Comparison of ENCODE assay signal across 7 mouse cellular contexts in genomic region chr7:142968809-142969511, GRCm38 (mm10). TPM values are rescaled to one million over a fixed set of nuclear protein-coding genes. Genes with fewer than 3 reads are reported as not detected.
A peak's percentile ranks its signal among the peaks of the same experiment; 100 is the strongest.
DNase-seq lines count a peak whose midpoint lies in the region; ATAC-seq and TF ChIP-seq lines count a peak whose summit lies in the region.

TSS of gene Ascl2 (minus strand) at chr7:142969264.

- no peak for TF ChIP-seq POLR2A in CH12.LX (IDR thresholded peaks at IDR 0.05; ENCODE audit: low read depth, low read length)
- TF ChIP-seq POLR2A in olfactory bulb, adult 2 months (IDR thresholded peaks at IDR 0.05; ENCODE audit: insufficient read depth, low read depth, low read length): no peak

- TF ChIP-seq RAD21 in CH12.LX (IDR thresholded peaks at IDR 0.05; ENCODE audit: low read depth, low read length): no peak

- no peaks in the 10 kb centered on the region for H3K79me2 ChIP-seq in CH12.LX (replicated peaks; ENCODE audit: control insufficient read depth, extremely low read depth, insufficient read depth, poor library complexity, severe bottlenecking)

- H3K4me3 ChIP-seq in CH12.LX (replicated peaks in 1 of 3; ENCODE audit: low read depth in 2 of 3, low read length in 2 of 3, poor library complexity in 1 of 3): peak within 1 kb of the TSS in 1 of 3 experiments; percentile 48
- peak within 1 kb of the TSS; percentile 61 to 65 for H3K4me3 ChIP-seq in ES-E14 (ENCODE audit: insufficient read depth in 1 of 2, low read depth in 1 of 2, low read length in 2 of 2, poor library complexity in 1 of 2, severe bottlenecking in 1 of 2)
- peak within 1 kb of the TSS; percentile 47 for H3K4me3 ChIP-seq in embryonic facial prominence, embryonic 14.5 days (ENCODE audit: low read depth, low read length)
- peak within 1 kb of the TSS; percentile 42 for H3K4me3 ChIP-seq in hindbrain, embryonic 15.5 days
- H3K4me3 ChIP-seq in liver, postnatal 0 days (ENCODE audit: low read depth, low read length): peak within 1 kb of the TSS; percentile 31
- peak within 1 kb of the TSS; percentile 45 for H3K4me3 ChIP-seq in olfactory bulb, adult 2 months (ENCODE audit: insufficient read depth, low read depth, low read length)

- dilution Hi-C loops in CH12.LX (cut with MboI; ENCODE audit: extremely low pct_ligation_motif_present, extremely low pct_unique_long_range_greater_than_20kb, low sequenced_read_pairs): no loop called here

- H3K4me2 ChIP-seq in CH12.LX (ENCODE audit: insufficient read depth, low read depth, poor library complexity, severe bottlenecking): peak within 1 kb of the TSS; percentile 68
- H3K4me2 ChIP-seq in embryonic facial prominence, embryonic 14.5 days (ENCODE audit: low read depth, low read length): peak within 1 kb of the TSS; percentile 96
- H3K4me2 ChIP-seq in hindbrain, embryonic 15.5 days: peak within 1 kb of the TSS; percentile 91
- H3K4me2 ChIP-seq in liver, postnatal 0 days (ENCODE audit: low read depth, low read length): peak within 1 kb of the TSS; percentile 81

- H3K9me3 ChIP-seq in CH12.LX (replicated peaks; ENCODE audit: low read length): peaks cover 16% of the 10 kb centered on the region
- no peaks in the 10 kb centered on the region for H3K9me3 ChIP-seq in ES-E14 (ENCODE audit: control insufficient read depth, insufficient read depth, low read depth, low read length)
- H3K9me3 ChIP-seq in embryonic facial prominence, embryonic 14.5 days (ENCODE audit: control insufficient read depth, low read length): no peaks in the 10 kb centered on the region
- no peaks in the 10 kb centered on the region for H3K9me3 ChIP-seq in hindbrain, embryonic 15.5 days
- no peaks in the 10 kb centered on the region for H3K9me3 ChIP-seq in liver, postnatal 0 days (ENCODE audit: low read length)

- DNase-seq in CH12.LX (ENCODE audit: extremely low read depth): no peak
- DNase-seq in ES-E14 (ENCODE audit: low read depth, low spot score): peak; percentile 58
- DNase-seq in embryonic facial prominence, embryonic 14.5 days (ENCODE audit: low spot score): peak; percentile 43
- DNase-seq in liver, postnatal 0 days: peak; percentile 20

- H3K36me3 ChIP-seq in CH12.LX (replicated peaks in 1 of 2; ENCODE audit: control insufficient read depth in 1 of 2, insufficient read depth in 1 of 2, low read length in 1 of 2) (no peaks in the 10 kb centered on the region), ES-E14 (ENCODE audit: control insufficient read depth, insufficient read depth, low read length, poor library complexity, severe bottlenecking) (no peaks in the 10 kb centered on the region)
- no peaks in the 10 kb centered on the region for H3K36me3 ChIP-seq in embryonic facial prominence, embryonic 14.5 days (ENCODE audit: control insufficient read depth, insufficient read depth, low read length)
- H3K36me3 ChIP-seq in hindbrain, embryonic 15.5 days: no peaks in the 10 kb centered on the region
- no peaks in the 10 kb centered on the region for H3K36me3 ChIP-seq in liver, postnatal 0 days (replicated peaks; ENCODE audit: insufficient read depth, low read length)

- no peak for ATAC-seq in embryonic facial prominence, embryonic 14.5 days (ENCODE audit: low read depth)
- ATAC-seq in hindbrain, embryonic 15.5 days (ENCODE audit: low FRiP score, low read depth): peak; percentile 71; the same call in 1 of the 2 replicates
- no peak for ATAC-seq in liver, postnatal 0 days
- ATAC-seq in activated CD4-positive, CD25-positive, alpha-beta regulatory T cell, adult 4 months: no peak

- 3% methylated on average over 44 of the region's 51 CpGs for WGBS in embryonic facial prominence, embryonic 14.5 days
- WGBS in hindbrain, embryonic 15.5 days: under 1% methylated on average over 45 of the region's 51 CpGs
- WGBS in liver, postnatal 0 days (ENCODE audit: insufficient replicate concordance): under 1% methylated on average over 49 of the region's 51 CpGs
- WGBS in olfactory bulb, adult 2 months: 2% methylated on average over 51 of the region's 51 CpGs

- peaks cover 81% of the 10 kb centered on the region for H3K27me3 ChIP-seq in CH12.LX (replicated peaks)
- H3K27me3 ChIP-seq in embryonic facial prominence, embryonic 14.5 days (replicated peaks; ENCODE audit: control insufficient read depth, insufficient read depth, low read length): peaks cover 84% of the 10 kb centered on the region
- peaks cover 73% of the 10 kb centered on the region for H3K27me3 ChIP-seq in hindbrain, embryonic 15.5 days
- peaks cover 60% of the 10 kb centered on the region for H3K27me3 ChIP-seq in liver, postnatal 0 days (ENCODE audit: insufficient read depth, low read length)

- TF ChIP-seq CTCF in CH12.LX (conservative IDR thresholded peaks at IDR 0.05 in 1 of 2, IDR thresholded peaks at IDR 0.05 in 1 of 2; ENCODE audit: low read depth in 2 of 2, low read length in 2 of 2): no peak
- no peak for TF ChIP-seq CTCF in liver, postnatal 0 days (IDR thresholded peaks at IDR 0.05; ENCODE audit: low read depth)
- TF ChIP-seq CTCF in olfactory bulb, adult 2 months (IDR thresholded peaks at IDR 0.05; ENCODE audit: insufficient read depth, low read depth, low read length): no peak

- TF ChIP-seq EP300 in CH12.LX (IDR thresholded peaks at IDR 0.05; ENCODE audit: low read length): no peak
- no peak for TF ChIP-seq EP300 in liver, postnatal 0 days (IDR thresholded peaks at IDR 0.05; ENCODE audit: low read depth)

- H3K4me1 ChIP-seq in CH12.LX (ENCODE audit: control insufficient read depth in 1 of 2, insufficient read depth in 2 of 2) (peaks cover 11 to 12% of the 10 kb centered on the region in 2 experiments; a peak in 3 of 4 replicates), ES-E14 (ENCODE audit: control insufficient read depth in 2 of 2, insufficient read depth in 2 of 2, low read length in 2 of 2, poor library complexity in 1 of 2) (peaks cover 0 to 3% of the 10 kb centered on the region in 2 experiments; a peak in 1 of 4 replicates)
- H3K4me1 ChIP-seq in embryonic facial prominence, embryonic 14.5 days (ENCODE audit: control insufficient read depth, insufficient read depth, low read length): peaks cover 11% of the 10 kb centered on the region
- H3K4me1 ChIP-seq in hindbrain, embryonic 15.5 days (replicated peaks): peaks cover 27% of the 10 kb centered on the region
- peaks cover 16% of the 10 kb centered on the region for H3K4me1 ChIP-seq in liver, postnatal 0 days (ENCODE audit: insufficient read depth)
- H3K4me1 ChIP-seq in olfactory bulb, adult 2 months (ENCODE audit: control insufficient read depth, insufficient read depth, low read length): peaks cover 24% of the 10 kb centered on the region

- H3K9ac ChIP-seq in CH12.LX (ENCODE audit: insufficient read depth, low read depth) (no peak within 1 kb of the TSS), ES-E14 (ENCODE audit: insufficient read depth, low read depth, low read length, poor library complexity, severe bottlenecking) (peak within 1 kb of the TSS; percentile 28)
- peak within 1 kb of the TSS; percentile 56 for H3K9ac ChIP-seq in embryonic facial prominence, embryonic 14.5 days (ENCODE audit: low read depth, low read length)
- peak within 1 kb of the TSS; percentile 28 for H3K9ac ChIP-seq in hindbrain, embryonic 15.5 days
- no peak within 1 kb of the TSS for H3K9ac ChIP-seq in liver, postnatal 0 days (replicated peaks)

- in situ Hi-C loops in CH12.LX (cut with MboI; ENCODE audit: low pct_ligation_motif_present, low pct_unique_long_range_greater_than_20kb, low sequenced_read_pairs) (no loop called here), ES-E14 (cut with MboI; ENCODE audit: low sequenced_read_pairs in 2 of 2, unreplicated experiment in 2 of 2) (no loop called here)

- H3K27ac ChIP-seq in CH12.LX (ENCODE audit: insufficient read depth, low read depth) (no peak within 1 kb of the TSS), ES-E14 (ENCODE audit: insufficient read depth, low read depth, low read length, poor library complexity, severe bottlenecking) (no peak within 1 kb of the TSS)
- no peak within 1 kb of the TSS for H3K27ac ChIP-seq in embryonic facial prominence, embryonic 14.5 days (replicated peaks; ENCODE audit: low read depth, low read length)
- H3K27ac ChIP-seq in hindbrain, embryonic 15.5 days (replicated peaks): no peak within 1 kb of the TSS
- H3K27ac ChIP-seq in liver, postnatal 0 days (ENCODE audit: low read depth): no peak within 1 kb of the TSS
- no peak within 1 kb of the TSS for H3K27ac ChIP-seq in olfactory bulb, adult 2 months (ENCODE audit: insufficient read depth, low read depth, low read length)

TF ChIP-seq in CH12.LX, 34 proteins besides CTCF, POLR2A, EP300 and RAD21 (continues in another document):
- TF ChIP-seq JUN (IDR thresholded peaks at IDR 0.05; ENCODE audit: insufficient read depth, low read depth, low read length): no peak
- TF ChIP-seq MAFK (IDR thresholded peaks at IDR 0.05; ENCODE audit: insufficient replicate concordance, low read length): no peak
- TF ChIP-seq ZC3H11A (IDR thresholded peaks at IDR 0.05; ENCODE audit: low read depth, low read length): no peak
- no peak for TF ChIP-seq TBP (conservative IDR thresholded peaks at IDR 0.05; ENCODE audit: low read depth, low read length)
- TF ChIP-seq TCF12 (IDR thresholded peaks at IDR 0.05; ENCODE audit: low read depth, low read length): no peak
- TF ChIP-seq POLR2AphosphoS2 (IDR thresholded peaks at IDR 0.05; ENCODE audit: low read depth, low read length): no peak
- no peak for TF ChIP-seq MAZ (IDR thresholded peaks at IDR 0.05; ENCODE audit: low read depth, low read length)

TF ChIP-seq in ES-E14, 5 proteins besides CTCF, POLR2A, EP300 and RAD21:
- TF ChIP-seq MAFK (IDR thresholded peaks at IDR 0.05; ENCODE audit: insufficient read depth, low read depth, low read length): peak; percentile 21; the same call in 1 of the 2 replicates
- no peak for TF ChIP-seq ZC3H11A (IDR thresholded peaks at IDR 0.05; ENCODE audit: borderline replicate concordance, low read depth, low read length)
TF ChIP-seq in ES-E14: peak in this region for 1.

RNA-seq across cellular contexts. Expression of gene Ascl2, which starts in this region (rescaled TPM):
- total RNA-seq in CH12.LX (2012; rRNA removed) (not detected in 2 replicates), CH12.LX (2014; rRNA removed) (not detected in 2 replicates), ES-E14 (2012; rRNA removed) (5.4 and 7.5 TPM in 2 replicates)
- not detected in 2 replicates for polyA plus RNA-seq in CH12.LX (2012; ENCODE audit: insufficient read length, low read depth)
- polyA plus RNA-seq in embryonic facial prominence, embryonic 14.5 days (2014; fragmentation: Nextera tagmentation; extraction: Ambion mirVana): 0.89 and 1.00 TPM in 2 replicates
- 0.70 and 1.1 TPM in 2 replicates for polyA plus RNA-seq in hindbrain, embryonic 15.5 days (2015; fragmentation: Nextera tagmentation; extraction: Ambion mirVana)
- polyA plus RNA-seq in liver, postnatal 0 days (2015; fragmentation: Nextera tagmentation; extraction: Ambion mirVana): 0.21 and 0.23 TPM in 2 replicates
- not detected in 2 replicates for polyA plus RNA-seq in olfactory bulb, adult 2 months (2012; ENCODE audit: insufficient read depth, insufficient read length, low replicate concordance, missing spikeins)
- under 1 TPM in 1 of 2 experiments, not detected in 1; 0.29 TPM for polyA plus RNA-seq in activated CD4-positive, CD25-positive, alpha-beta regulatory T cell, adult 4 months (2017; shearing (Covaris generic))

Comparison
In these comparisons a context has a peak if more than half of its experiments do, and no peak if none do; other contexts are left out.
1. Peak in DNase-seq, H3K4me3 ChIP-seq, H3K9ac ChIP-seq and H3K4me2 ChIP-seq in embryonic facial prominence, embryonic 14.5 days; RNA of the gene not detected or under 1 TPM.
2. Peak in DNase-seq, H3K4me3 ChIP-seq and H3K4me2 ChIP-seq in liver, postnatal 0 days; RNA of the gene not detected or under 1 TPM.
3. H3K9ac ChIP-seq: peak in ES-E14 (single experiment) and hindbrain, embryonic 15.5 days (single experiment); none in CH12.LX (single experiment) and liver, postnatal 0 days (single experiment).
4. Peak in every context shown above with its lines, with median percentiles within 50 percentile points of each other: H3K4me2 ChIP-seq.